Mouse (Mus musculus) E14TG2a.4 (cell line): ENCODE measurements at regions not wholly inside any gene's neighbourhood (a gene's known extent, or its start where the extent isn't known, plus 50 kb on each side); places are given as distances from the start of the nearest gene placed in this dataset.

Experiments
- CTCF ChIP-seq: conservative IDR thresholded peaks from 2 replicates; pipeline ENCODE4 v1.5.1; 2014; ENCODE audit warnings: low read length
- POU5F1 ChIP-seq: IDR thresholded peaks from 2 replicates; pipeline ENCODE4 v1.6.1; 2014; ENCODE audit warnings: low read length, borderline replicate concordance

- TF ChIP-seq CTCF = no peak
- TF ChIP-seq POU5F1 = no peak
Observed at GRCm38 (mm10) chr15:50993121-50993520, 2891.6 kb upstream of the Gm7489 start.
